Mouse (Mus musculus) midbrain, postnatal 0 days (tissue): ENCODE measurements at regions not wholly inside any gene's neighbourhood (a gene's known extent, or its start where the extent isn't known, plus 50 kb on each side); places are given as distances from the start of the nearest gene placed in this dataset.
"Not testable (repeated sequence)": the region's sequence is repeated elsewhere in the genome, so short reads cannot be mapped to it uniquely, and the experiment has no call there.

ENCODE experiments used
- ATAC-seq: fragments of 200-750 bp; cut with Nextera tagmentation; 2 replicates; pipeline ENCODE4 v1.8.0; 2017; ENCODE audit warnings: moderate number of reproducible peaks, mild to moderate bottlenecking, moderate TSS enrichment, moderate library complexity; ENCODE audit not compliant: low FRiP score
- DNase-seq: peaks from one replicate; pipeline ENCODE4 v3.0.0-alpha.2; 2015; ENCODE audit warnings: low spot score
- H3K27ac ChIP-seq: fragments of 300-500 bp; sonication (generic); 2 replicates; pipeline ENCODE4 v1.5.1; 2014; ENCODE audit warnings: low read depth, mild to moderate bottlenecking, low read length, mixed read lengths
- H3K27me3 ChIP-seq: fragments of 300-500 bp; sonication (generic); 2 replicates; pipeline ENCODE4 v1.6.1; 2014; ENCODE audit warnings: low read length, control low read depth, mixed read lengths; ENCODE audit not compliant: insufficient read depth
- H3K36me3 ChIP-seq: fragments of 300-500 bp; sonication (generic); 2 replicates; pipeline ENCODE4 v1.6.1; 2014; ENCODE audit warnings: low read length, control low read depth, mixed read lengths; ENCODE audit not compliant: insufficient read depth
- H3K4me1 ChIP-seq: fragments of 300-500 bp; sonication (generic); 2 replicates; pipeline ENCODE4 v1.6.1; 2014; ENCODE audit warnings: mild to moderate bottlenecking, control low read depth, antibody characterized with exemption, low read length, mixed read lengths; ENCODE audit not compliant: insufficient read depth
- H3K4me2 ChIP-seq: fragments of 300-500 bp; sonication (generic); 2 replicates; pipeline ENCODE4 v1.6.1; 2014; ENCODE audit warnings: low read depth, mild to moderate bottlenecking, low read length, mixed read lengths; ENCODE audit not compliant: poor library complexity, severe bottlenecking
- H3K4me3 ChIP-seq: fragments of 300-500 bp; sonication (generic); 2 replicates; pipeline ENCODE4 v1.5.1; 2014; ENCODE audit warnings: low read depth, mild to moderate bottlenecking, low read length, moderate library complexity
- H3K9ac ChIP-seq: fragments of 300-500 bp; sonication (generic); replicated peaks from 2 replicates; pipeline ENCODE4 v1.6.1; 2014; ENCODE audit warnings: mild to moderate bottlenecking, low read length, moderate library complexity, mixed read lengths; ENCODE audit not compliant: poor library complexity, severe bottlenecking
- H3K9me3 ChIP-seq: fragments of 300-500 bp; sonication (generic); 2 replicates; pipeline ENCODE4 v1.6.1; 2016; ENCODE audit warnings: low read length, control low read depth
- CTCF ChIP-seq: IDR thresholded peaks from 2 replicates; pipeline ENCODE4 v1.5.1; 2016; ENCODE audit warnings: antibody characterized with exemption, mild to moderate bottlenecking
- WGBS: fragments of 180-500 bp; shearing (Covaris S2); extraction: QIAGEN DNeasy Blood & Tissue Kit; methylation state at CpG from one replicate; pipeline ENCODE4 v1.1.7; 2014; 5-methylcytosine and 5-hydroxymethylcytosine counted together

DNA sequence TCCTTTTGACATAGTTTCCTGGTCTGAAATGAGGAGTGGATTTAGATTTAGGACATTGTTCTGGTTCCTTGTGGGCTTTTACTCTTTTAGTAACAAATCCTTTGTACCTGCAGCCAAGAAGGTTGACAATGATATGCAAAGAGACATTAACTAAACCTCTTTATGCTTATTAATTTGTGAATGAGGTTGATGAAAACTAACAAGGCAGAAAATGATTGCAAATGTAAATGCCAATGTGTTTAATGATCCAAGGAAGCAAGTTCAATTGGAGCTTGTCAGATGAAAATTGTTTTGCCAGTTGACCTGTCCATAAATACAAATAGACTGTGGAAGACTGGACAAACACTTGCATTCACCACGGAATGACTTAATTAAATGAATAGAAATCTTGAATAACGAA is 751.6 kb downstream of the Kcna4 start:
- ATAC-seq (no peak), DNase-seq (peak; percentile 6)
- H3K27me3 ChIP-seq = no peaks in the 10 kb centered on the region
- H3K27ac ChIP-seq = no peak overlapping the region
- H3K9me3 ChIP-seq = no peaks in the 10 kb centered on the region; the same call in 1 of the 2 replicates
- no peak for TF ChIP-seq CTCF
- H3K9ac ChIP-seq = no peak overlapping the region
- WGBS = 80% methylated on average over 2 of the region's 2 CpGs
- H3K4me3 ChIP-seq = no peak overlapping the region
- H3K4me1 ChIP-seq = no peaks in the 10 kb centered on the region
- no peaks in the 10 kb centered on the region for H3K36me3 ChIP-seq
- H3K4me2 ChIP-seq = no peak overlapping the region

DNA sequence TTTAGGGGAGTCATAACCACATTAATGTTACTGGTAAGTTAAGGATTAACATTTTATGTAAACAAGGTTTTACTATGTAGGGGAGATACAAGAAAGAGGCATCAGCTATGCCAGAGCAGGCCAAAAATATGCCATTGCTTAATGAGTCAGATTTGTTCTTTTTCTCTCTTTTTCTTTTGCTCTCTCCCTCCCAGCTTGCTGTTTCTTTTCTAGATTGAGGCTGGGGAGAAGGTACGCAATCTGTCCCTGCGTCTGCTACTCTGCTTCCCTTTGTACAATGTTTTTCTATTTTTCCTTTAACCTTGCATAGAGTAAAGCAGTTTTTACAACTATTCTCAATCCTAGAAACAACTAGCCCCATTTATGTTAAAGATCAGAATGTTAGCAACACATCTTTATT is 754.4 kb downstream of the Kcna4 start:
- Histone ChIP-seq H3K4me3 (no peak overlapping the region), H3K9ac (no peak overlapping the region), H3K36me3 (no peaks in the 10 kb centered on the region), H3K4me2 (no peak overlapping the region), H3K9me3 (no peaks in the 10 kb centered on the region; the same call in 1 of the 2 replicates), H3K4me1 (no peaks in the 10 kb centered on the region), H3K27me3 (no peaks in the 10 kb centered on the region), H3K27ac (no peak overlapping the region)
- DNase-seq (no peak), ATAC-seq (no peak)
- 95% methylated on average over 2 of the region's 2 CpGs for WGBS
- TF ChIP-seq CTCF = no peak

GRCm38 (mm10) chr2:108045997-108046396 is 755.6 kb downstream of the Kcna4 start:
- Histone ChIP-seq H3K9ac (no peak overlapping the region), H3K36me3 (no peaks in the 10 kb centered on the region), H3K4me2 (no peak overlapping the region), H3K4me1 (no peaks in the 10 kb centered on the region), H3K9me3 (no peaks in the 10 kb centered on the region; the same call in 1 of the 2 replicates), H3K27ac (no peak overlapping the region), H3K27me3 (no peaks in the 10 kb centered on the region), H3K4me3 (no peak overlapping the region)
- DNase-seq = no peak
- no peak for TF ChIP-seq CTCF
- 83% methylated on average over 2 of the region's 2 CpGs for WGBS
- no peak for ATAC-seq

DNA sequence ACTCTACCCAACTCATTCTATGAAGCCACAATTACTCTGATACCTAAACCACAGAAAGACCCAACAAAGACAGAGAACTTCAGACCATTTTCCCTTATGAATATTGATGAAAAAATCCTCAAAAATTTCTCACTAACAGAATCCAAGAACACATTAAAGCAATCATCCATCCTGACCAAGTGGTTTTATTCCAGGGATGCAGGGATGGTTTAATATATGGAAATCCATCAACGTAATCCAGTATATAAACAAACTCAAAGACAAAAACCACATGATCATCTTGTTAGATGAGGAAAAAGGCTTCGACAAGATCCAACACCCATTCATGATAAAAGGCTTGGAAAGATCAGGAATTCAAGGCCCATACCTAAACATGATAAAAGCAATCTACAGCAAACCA is 772.3 kb downstream of the Kcna4 start:
- H3K9ac ChIP-seq, ATAC-seq, DNase-seq, H3K9me3 ChIP-seq, H3K27ac ChIP-seq, H3K27me3 ChIP-seq, H3K36me3 ChIP-seq, H3K4me1 ChIP-seq, H3K4me2 ChIP-seq, H3K4me3 ChIP-seq: not testable (repeated sequence)
- 82% methylated on average over 2 of the region's 2 CpGs for WGBS

- H3K4me3 ChIP-seq = no peak overlapping the region
- no peak overlapping the region for H3K27ac ChIP-seq
- no peaks in the 10 kb centered on the region for H3K27me3 ChIP-seq
- no peak for TF ChIP-seq CTCF
- 74% methylated on average over 3 of the region's 3 CpGs for WGBS
- no peak overlapping the region for H3K9ac ChIP-seq
- no peaks in the 10 kb centered on the region for H3K9me3 ChIP-seq
- DNase-seq = no peak
- no peak for ATAC-seq
- H3K4me1 ChIP-seq = no peaks in the 10 kb centered on the region
- H3K36me3 ChIP-seq = no peaks in the 10 kb centered on the region
- H3K4me2 ChIP-seq = no peak overlapping the region
Measured at GRCm38 (mm10) chr2:108083911-108084310, 793.5 kb downstream of the Kcna4 start.

- Histone ChIP-seq H3K36me3 (no peaks in the 10 kb centered on the region), H3K27me3 (no peaks in the 10 kb centered on the region), H3K9ac (no peak overlapping the region), H3K27ac (no peak overlapping the region), H3K4me1 (no peaks in the 10 kb centered on the region), H3K4me2 (no peak overlapping the region), H3K4me3 (no peak overlapping the region), H3K9me3 (no peaks in the 10 kb centered on the region)
- 73% methylated on average over 4 of the region's 4 CpGs for WGBS
- ATAC-seq (0 out of 2 replicates have a peak, but pooled peaks have one; percentile 31), DNase-seq (no peak)
- no peak for TF ChIP-seq CTCF
Measured at GRCm38 (mm10) chr2:108090266-108090665, 799.8 kb downstream of the Kcna4 start.

DNA sequence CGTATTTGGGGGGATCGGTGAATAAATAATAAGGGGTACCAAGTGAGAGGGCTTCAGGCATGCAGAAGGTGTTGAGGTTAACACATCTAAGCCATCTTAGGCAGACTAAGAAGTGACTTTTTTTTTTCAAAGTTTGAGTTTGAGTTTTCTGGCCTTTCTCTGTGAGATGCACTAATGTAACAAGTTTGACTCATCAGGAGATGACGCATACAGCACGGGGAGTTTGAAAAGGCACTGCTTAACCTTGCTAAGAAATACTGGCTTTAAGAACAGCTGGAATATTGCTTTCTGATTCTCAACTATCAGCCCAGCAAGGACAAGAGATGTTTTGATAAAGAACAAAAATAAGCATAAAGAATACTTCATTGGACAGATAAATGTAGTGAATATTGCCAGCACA is 806.6 kb downstream of the Kcna4 start:
- H3K4me3 ChIP-seq = no peak overlapping the region
- H3K4me1 ChIP-seq = no peaks in the 10 kb centered on the region
- H3K27me3 ChIP-seq = no peaks in the 10 kb centered on the region
- TF ChIP-seq CTCF = no peak
- no peak overlapping the region for H3K9ac ChIP-seq
- no peak overlapping the region for H3K4me2 ChIP-seq
- H3K9me3 ChIP-seq = no peaks in the 10 kb centered on the region
- no peaks in the 10 kb centered on the region for H3K36me3 ChIP-seq
- ATAC-seq (no peak), DNase-seq (no peak)
- 92% methylated on average over 4 of the region's 4 CpGs for WGBS
- no peak overlapping the region for H3K27ac ChIP-seq
